Mouse (Mus musculus): ENCODE data around the gene Fbxl8. TPM values are rescaled to one million over a fixed set of nuclear protein-coding genes. Genes with fewer than 3 reads are reported as not detected.
"Not testable (repeated sequence)": the region's sequence is repeated elsewhere in the genome, so short reads cannot be mapped to it uniquely, and the experiment has no call there.

Fbxl8 gene
- total RNA-seq, 2 experiments from 2014 or later = 3.7 TPM

DNA sequence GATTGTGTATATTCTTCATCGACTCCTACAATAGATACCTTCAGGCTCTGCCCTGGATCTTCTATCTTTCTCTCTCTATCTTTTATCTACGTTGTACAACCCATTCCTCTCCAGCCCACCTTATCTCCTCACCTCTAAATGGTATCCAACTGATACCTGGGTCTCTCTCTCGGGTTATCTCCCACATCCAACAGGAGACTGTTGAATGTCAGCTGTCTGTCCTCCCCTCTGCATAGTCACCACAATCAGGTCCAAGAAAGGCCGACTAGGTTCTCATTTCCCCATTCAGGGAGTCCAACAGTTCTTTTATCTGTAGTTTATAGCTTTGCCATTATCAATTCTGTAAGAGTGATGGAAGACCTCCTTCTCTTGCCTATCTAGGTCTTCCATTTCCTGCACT lies 17.8 kb downstream of the Fbxl8 start:
- DNase-seq = no peak

DNA sequence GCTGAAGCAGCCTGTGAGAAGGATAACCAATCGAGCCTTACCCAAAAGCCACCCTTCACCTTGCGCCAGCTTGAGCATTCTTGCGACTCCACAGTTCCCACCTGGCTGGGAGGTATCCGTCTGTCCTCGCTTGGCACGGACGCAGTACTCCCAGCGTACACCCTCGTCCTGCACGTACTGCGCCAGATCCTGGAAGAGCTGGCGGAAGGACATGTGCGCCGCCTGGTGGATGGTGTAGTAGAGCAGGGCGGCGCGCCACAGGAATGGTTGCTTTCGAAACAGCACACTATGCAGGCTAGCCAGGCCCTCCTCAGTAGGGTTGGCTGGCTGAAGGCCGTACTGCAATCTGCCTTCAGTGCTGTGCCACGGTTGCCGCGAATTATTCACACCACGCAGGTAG lies 18.6 kb downstream of the Fbxl8 start:
- peak; percentile 58 for DNase-seq

DNA sequence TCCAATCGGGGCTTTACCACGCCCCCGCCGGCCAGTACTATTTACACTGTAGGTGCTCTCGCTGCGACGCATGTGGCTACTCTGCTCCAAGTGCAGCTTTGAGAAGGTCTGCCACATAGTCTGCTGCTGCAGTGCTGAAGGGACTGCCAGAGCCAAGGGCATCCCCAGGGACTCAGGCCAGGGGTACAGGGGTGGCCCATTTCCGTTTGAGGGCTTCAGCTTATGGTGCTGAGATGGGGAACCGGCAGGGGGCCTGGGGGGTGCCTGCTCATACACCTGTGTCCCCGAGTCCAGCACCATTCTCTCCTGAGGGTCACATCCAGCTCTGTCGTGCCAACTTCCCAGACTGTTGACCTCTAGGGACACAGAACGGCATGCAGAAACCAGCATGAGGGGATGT lies 21.1 kb downstream of the Fbxl8 start:
- DNase-seq = no peak

DNA sequence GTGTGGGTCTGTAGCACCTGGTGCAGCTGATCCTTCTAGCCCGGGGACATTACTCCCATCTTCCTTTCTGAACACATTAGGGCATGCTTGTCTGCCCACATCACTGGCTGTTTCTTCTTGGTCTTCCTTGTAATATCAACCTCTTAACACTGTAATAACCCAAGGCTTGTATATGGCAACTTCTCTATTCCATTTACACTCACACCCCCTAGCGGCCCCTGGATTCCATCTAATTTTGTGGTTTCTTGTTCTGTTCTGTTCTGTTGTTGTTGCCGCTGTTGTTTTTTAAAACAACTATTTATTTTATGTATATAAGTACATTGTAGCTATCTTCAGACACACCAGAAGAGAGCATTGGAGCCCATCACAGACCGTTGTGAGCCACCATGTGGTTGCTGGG lies 22.5 kb downstream of the Fbxl8 start:
- no peak for DNase-seq

DNA sequence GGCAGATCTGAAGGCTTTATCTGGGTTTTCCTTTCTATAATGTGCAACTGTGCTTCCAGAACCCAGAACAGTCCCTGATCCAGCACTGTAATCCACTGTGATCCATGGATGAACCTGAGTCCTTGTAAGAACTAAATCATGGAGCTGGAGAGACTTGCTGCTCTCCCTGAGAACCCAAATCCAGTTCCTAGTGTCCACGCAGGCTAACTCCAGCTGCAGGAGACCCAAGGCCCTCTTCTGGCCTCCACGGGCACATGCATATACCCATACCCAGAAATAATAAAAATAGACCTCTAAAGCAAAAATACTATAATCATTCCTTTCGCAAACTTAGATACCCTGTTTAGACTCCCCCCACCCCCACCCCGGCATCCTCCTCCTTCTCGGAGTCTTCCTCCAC lies 23.8 kb downstream of the Fbxl8 start:
- DNase-seq = no peak

DNA sequence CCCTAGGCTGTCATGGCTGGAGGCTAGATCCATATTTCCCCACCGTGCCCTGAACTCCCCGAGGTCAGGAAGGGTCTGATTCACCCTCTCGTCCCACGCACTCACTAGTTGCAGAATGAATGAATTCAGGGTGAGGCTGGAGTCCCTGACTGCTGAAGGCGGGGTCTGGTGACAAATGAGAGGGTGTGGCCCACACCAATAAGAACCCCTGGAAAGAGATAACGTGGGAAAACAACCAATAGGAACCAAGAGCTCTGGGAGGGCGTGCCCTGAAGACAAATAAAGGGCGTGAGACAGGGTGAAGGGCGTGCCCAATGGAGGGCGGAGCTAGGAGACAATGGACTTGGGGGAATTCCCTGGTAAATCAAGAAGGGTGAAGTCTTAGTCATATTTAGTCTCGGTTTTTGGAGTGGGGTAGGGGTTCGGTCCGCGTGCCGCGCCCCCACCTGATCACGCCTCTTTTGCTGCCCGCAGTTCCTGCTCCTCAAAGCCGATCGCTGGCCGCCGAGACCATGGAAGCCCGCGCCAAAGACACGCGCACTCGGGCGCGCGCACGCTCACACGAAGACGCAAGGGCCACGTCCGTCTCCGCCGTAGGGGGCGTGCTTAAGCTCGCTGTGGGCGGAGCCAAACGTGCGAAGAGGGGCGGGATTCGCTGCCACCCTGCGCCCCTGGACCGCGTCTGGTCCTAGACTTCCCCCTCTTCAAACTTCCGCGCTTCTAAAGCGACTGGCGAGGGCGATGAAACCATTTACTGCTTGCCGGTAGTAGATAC lies 24.7 kb downstream of the Fbxl8 start:
- peak; percentile 94 for DNase-seq

DNA sequence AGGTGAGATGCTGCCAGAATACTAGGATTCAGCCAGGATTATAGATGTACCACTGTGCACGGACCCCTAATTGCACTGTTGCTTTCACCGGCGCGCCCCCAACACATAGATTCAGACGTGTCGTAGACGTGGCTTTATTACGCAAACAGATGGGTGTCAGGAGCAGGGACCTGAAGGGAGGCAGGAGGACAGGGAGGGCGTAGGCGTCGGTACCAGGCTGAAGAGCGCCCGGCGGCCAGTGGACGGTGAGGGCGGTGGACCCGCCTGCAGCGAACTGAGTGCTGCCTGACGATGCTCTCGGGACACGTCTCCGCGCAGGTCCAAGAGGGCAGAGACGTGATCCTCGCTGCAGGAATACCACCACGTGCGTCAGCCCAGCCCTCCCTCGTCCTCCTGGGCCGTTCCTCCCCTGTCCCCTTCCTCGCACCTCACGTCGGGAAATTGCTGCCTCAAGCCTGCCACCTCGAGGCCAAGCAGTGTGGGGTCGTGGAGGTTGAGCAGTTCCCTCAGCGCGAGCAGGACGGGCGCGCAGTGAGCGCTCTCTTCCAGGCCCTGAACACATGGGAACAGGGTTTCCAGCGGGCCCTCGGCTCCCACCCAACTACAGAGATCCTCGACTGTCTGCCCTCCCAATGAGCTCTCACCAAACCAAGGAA lies 25.5 kb downstream of the Fbxl8 start, which contains the start of gene 4931428F04Rik:
4931428F04Rik (minus strand) TSS at position 60 of the 656 bp plus-strand sequence.
- DNase-seq = peak; percentile 62

DNA sequence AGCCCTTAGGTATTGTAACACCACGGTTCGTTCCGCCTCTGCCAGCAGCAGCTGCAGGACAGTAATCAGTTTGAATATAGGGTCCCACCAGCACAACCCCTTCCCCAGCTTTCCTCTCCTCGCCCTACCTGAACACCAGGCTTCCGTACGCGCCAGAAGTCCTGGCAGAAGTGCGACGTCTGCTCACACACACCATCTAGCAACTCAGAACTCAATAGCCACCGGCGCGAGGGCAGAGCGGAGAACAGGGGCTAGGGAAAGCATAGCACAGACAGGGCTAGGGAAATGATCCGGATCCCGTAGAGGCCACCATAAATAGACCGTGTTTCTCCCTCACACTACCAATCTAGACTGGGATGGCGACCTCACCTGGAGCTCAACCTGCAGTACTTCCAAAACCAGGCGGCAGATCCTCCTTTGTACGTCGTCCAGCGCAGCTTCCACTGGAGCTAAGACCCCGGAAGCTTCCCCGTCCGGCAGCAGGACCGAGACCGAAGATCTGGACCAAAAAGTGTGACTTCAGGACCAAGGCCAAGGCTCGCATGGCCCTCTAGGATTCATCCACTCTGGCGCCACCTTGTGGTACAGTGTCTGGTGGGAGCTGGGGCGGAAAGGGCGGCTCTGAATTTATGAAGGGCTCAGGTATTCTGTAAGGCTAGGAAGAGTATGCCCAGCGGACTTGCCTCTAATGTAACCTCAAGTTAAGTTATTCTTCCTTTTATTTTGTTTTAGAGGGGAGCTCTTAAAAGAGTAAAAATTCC lies 26.3 kb downstream of the Fbxl8 start:
- DNase-seq = peak; percentile 97

DNA sequence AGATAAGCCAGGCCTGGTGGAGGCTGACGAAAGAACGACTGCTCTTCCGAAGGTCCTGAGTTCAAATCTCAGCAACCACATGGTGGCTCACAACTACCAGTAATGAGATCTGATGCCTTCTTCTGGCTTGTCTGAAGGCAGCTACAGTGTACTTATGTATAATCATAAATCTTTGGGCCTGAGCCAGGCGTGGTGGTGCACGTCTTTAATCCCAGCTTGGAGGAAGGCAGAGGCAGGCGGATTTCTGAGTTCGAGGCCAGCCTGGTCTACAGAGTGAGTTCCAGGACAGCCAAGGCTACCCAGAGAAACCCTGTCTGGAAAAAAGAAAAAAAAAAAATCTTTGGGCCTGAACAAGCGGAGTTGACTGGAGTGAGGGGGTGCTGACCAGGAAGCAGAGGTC lies 26.9 kb downstream of the Fbxl8 start:
- DNase-seq = not testable (repeated sequence)

DNA sequence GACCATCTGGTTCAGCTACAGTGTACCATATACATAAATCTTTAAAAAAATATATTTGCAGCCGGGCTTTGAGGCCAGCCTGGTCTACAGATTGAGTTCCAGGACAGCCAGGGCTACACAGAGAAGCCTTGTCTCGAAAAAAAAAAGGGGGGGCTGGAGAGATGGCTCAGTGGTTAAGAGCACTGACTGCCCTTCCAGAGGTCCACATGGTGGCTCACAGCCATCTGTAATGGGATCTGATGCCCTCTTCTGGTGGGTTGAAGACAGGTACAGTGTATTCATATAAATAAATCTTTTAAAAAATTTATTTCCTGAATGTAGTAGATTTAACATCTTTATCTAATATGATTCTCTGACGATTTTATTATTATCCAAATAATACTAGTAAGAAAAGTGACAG lies 27.4 kb downstream of the Fbxl8 start:
- not testable (repeated sequence) for DNase-seq

DNA sequence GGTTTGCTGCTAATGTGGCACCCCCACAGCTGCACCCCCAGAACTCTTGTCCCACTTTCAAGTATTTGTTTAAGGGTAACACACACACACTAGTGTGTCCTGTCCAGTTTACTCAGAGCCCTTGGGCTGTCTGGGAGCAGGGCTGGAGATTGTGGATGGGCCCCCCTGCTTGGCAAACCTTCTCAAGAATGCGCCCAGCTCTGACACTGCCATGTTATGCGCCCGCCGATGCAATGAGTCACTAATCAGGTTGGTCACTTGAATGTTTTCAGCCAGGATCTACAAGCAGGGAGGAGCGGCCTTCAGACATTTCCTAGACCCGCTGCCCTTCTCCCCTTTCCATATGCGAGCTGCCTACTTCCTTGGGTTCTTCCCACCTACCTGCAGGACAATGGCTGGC lies 28.0 kb downstream of the Fbxl8 start:
- no peak for DNase-seq

DNA sequence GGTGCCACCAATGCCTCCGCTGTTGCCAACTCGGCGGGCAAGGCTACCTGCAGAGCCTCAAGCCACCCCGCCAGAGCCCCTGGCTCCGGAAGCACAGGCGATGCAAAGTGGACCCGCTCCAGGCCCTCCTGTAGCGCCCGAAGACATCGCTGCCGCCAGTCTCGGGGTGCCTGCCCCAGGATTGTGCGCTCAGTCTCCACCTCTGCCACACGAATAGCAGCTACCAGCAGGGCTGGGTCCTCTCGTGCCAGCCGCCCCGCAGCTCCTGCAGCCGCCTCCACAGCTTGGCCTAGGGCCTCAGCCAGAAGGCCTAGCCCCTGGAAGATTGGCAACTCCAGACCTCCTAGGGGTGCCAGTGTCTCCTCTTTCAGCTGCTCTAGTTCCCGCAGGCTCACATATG lies 29.0 kb downstream of the Fbxl8 start:
- DNase-seq = no peak

DNA sequence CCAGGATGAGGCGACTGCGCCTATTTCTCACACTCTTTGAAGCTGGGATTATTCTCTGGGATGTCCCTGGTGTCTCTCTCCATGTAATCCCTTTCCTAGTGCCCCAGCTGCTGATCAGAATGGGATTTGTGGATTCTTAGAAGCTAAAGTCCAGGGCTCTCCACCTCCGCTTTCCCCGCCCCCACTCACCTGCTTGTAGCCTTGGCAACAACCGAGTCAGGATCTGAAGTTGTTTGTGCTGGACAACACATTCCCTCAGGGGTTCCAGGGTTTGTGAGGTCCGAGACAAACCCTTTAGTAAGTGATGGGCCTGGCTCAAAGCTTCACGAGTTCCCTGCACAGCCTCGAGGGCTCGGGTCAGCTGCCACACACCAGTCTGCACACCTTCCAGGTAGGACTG lies 30.3 kb downstream of the Fbxl8 start:
- no peak for DNase-seq

DNA sequence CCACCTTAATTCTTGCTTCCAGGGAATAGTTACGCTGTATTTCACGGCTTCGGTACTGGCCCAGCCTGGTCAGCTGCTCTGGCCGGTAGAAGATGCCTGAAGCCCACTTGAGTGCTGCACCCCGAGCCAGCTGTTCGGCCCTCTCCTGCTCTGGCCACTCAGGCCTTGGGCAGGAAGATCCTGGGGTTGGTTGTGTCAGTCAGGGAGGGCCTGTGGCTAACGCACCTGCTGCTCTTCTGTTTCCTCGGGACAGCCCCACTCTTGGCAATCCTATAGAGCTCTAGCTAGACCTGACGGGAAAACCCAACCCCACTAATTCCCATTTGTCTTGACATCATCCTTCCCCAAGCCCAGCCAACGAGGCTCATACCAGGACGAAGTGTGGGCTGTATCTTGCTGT lies 30.8 kb downstream of the Fbxl8 start:
- no peak for DNase-seq

DNA sequence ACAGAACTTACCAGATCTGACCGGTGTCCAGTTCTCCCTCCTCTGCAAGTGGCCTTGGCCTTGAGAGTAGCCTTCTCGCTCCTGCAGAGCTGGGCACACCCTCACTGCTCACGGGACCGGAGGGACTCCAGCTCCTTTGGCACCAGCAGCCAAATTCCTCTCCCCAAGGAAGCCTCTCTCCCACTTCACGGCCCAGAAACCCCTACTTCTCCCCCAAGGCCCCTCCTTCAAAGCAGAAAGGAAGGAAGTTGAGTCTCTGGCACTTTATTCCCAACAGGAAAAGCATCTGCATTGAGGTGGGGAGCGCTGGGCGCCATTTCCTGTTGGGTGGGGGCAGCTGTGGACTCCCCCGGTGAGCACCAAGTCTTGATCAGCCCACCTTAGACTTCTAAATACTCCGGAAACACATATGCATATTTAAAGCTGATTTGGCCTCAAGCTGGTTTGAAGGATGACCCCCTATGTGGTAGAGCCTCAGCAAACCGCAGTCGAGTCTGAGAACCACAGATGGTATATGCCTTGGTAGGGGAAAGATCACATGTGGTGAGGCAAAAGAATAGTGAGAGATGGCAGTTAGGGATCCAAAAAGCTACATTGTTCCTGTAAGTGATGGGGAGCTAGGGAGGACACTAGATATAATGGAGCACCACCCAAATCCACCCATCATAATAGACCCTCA lies 31.6 kb downstream of the Fbxl8 start, which contains the start of gene Exoc3l:
Exoc3l (minus strand) TSS at position 207 of the 679 bp plus-strand sequence.
- DNase-seq = no peak

DNA sequence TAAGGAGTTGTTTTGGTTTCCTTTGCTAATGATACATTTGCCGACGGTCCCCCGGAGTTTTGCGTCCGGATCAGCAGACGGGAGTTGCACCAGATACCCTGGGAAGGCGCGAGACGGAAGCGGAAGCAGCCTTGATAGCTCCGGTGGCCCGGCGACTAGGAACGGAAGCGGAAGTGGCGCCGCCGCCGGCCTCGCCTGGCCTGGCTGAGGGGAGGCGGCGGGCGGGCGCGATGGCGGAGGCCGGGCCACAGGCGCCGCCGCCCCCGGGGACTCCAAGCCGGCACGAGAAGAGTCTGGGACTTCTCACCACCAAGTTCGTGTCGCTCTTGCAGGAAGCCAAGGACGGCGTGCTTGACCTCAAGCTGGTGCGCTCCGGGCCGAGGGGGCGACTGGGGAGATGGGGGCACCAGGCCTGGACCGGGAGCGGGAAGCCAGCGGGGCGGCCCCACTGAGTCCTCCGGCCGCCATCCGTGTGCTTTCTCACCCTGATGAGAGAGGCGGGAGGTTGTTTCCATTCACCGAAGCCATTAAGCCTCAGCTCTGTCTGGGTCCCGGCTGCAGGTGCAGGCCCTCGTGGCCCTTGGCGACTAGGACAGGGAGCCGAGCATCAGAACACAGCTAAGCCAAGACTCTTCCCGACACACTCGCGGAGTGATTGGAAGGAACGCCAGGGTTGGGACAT lies 33.2 kb downstream of the Fbxl8 start, which contains the start of gene E2f4:
E2f4 (plus strand) TSS at position 153 of the 682 bp plus-strand sequence.
- DNase-seq = peak; percentile 94

DNA sequence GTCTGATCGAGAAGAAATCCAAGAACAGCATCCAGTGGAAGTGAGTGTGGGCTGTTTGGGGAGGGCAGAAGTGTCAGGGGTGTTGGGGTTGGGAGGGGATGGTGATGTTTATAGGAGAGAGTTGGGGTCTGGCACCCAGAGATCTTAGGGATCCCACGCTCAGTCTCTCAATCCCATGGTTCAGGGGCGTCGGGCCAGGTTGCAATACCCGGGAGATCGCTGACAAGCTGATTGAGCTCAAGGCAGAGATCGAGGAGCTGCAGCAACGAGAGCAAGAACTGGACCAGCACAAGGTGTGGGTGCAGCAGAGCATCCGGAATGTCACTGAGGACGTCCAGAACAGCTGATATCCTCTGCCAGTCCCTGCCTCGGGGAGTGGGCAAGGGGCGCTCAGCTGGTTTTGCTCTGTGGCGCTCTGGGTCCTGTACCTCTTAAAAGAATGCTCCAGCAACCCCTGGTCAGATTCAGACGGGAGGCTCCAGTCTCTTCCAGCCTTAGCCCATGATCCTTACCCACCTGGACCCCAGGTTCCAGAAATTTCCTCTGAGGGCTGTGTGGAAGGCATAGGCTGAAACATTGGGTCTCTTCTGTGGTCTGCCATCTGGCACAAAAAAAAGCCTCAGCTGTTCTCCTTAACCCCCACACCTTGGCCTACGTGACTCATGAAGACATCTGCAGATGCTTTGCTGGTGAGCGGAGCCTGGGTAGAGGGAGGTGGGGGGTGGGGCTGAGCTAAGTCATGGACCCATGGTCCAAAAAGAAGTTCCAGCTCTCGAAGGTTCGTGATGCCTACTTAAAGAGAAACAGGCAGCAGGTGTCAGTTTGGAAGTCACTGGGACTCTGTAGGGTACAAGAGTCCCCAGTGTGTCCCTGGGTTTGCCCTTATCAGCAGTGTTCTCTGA lies 34.2 kb downstream of the Fbxl8 start:
- no peak for DNase-seq

DNA sequence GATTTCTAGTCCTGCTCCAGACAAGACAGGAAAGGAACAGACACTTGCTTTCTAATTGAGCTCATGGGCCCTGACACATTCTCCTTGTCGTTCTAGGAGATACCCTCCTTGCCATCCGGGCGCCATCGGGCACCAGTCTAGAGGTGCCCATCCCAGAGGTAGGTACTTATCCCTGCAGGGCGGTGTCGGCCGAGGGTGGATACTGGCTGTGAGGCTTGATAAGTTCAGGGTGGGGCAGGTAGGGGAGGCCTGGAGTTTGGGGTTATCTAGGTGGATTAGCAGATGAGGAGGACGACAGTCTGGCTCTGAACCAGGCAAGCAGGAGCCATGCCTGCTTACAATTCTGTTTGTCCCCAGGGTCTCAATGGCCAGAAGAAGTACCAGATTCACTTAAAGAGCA lies 35.5 kb downstream of the Fbxl8 start:
- DNase-seq = no peak

DNA sequence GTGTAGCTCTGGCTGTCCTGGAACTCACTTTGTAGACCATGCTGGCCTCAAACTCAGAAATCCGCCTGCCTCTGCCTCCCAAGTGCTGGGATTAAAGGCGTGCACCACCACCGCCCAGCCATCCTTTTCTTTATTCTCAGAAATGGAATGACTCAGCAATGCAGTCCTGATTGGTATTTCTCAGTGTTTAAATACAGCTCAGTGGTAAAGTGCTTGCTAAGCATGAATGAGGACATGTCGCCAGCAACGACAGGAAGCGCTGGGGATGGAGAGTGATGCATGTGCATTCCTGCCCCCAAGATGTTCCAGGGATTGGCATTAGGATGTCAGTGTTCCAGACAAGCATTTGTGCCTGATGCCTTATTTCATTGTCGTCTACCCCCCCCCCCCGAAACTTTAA lies 38.9 kb downstream of the Fbxl8 start:
- no peak for DNase-seq

DNA sequence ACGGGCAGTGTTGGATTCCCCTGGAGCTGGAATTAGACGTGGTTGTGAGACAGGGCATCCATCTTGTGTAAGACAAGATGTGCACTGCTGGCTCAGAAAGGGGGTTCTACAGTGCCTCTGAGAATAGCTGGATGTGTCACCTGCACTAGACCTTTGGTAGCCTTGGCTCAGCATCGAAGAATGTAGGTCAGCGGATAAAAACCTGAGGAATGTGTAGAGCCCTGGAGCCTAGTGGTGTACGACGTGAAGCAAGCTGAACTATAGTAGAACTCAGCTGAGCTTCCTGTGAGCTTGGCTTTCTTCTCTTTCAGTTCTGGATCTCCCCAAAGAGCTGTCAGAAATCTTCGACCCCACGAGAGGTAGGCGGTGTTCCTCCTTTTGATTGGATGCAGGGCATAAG lies 39.4 kb downstream of the Fbxl8 start:
- DNase-seq = no peak
